Mouse (Mus musculus) ES-E14 (cell line): ENCODE results near the gene Hmgb1.

Experiments used
- CHD2 ChIP-seq: IDR thresholded peaks from 2 replicates; pipeline ENCODE4 v1.6.1; 2014; ENCODE audit warnings: mild to moderate bottlenecking, low read depth, low read length, inconsistent platforms
- HCFC1 ChIP-seq: IDR thresholded peaks from 2 replicates; pipeline ENCODE4 v1.6.1; 2012; ENCODE audit warnings: low read length, inconsistent platforms, borderline replicate concordance; ENCODE audit not compliant: insufficient read depth
- MAFK ChIP-seq: IDR thresholded peaks from 2 replicates; pipeline ENCODE4 v1.6.1; 2014; ENCODE audit warnings: mild to moderate bottlenecking, low read depth, low read length, inconsistent platforms; ENCODE audit not compliant: insufficient read depth
- ZC3H11A ChIP-seq: IDR thresholded peaks from 2 replicates; pipeline ENCODE4 v1.6.1; 2012; ENCODE audit warnings: low read depth, mild to moderate bottlenecking, inconsistent platforms, low read length, borderline replicate concordance
- ZNF384 ChIP-seq: IDR thresholded peaks from 2 replicates; pipeline ENCODE4 v1.6.1; 2012; ENCODE audit warnings: low read depth, low read length, inconsistent platforms

- TF ChIP-seq ZNF384: no peak
- no peak for TF ChIP-seq HCFC1
- TF ChIP-seq ZC3H11A: no peak
- TF ChIP-seq CHD2: no peak
- no peak for TF ChIP-seq MAFK
Observed at GRCm38 (mm10) chr5:149021120-149021519, 163.2 kb downstream of the Hmgb1 start.
